23 mouse cellular contexts compared by ENCODE assay signal in the genomic region with DNA sequence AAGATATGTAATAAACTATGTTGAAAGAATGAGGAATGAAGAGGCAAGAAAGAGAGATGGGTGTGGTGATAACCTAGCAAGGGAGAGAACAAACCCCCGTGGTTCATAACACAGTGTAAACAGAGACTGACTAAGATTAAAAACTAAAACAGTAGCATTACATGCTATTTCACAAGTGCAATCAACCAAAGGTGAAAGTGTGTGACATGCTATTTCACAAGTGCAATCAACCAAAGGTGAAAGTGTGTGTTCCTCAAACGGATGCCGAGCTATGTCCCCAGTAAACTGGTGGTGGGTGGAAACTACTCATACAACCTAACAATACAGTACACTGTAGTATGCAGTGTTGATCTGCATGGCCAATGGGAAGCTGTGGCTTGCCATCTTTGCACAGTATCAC.
"Had no signal": no experiment of that assay in that cellular context is flagged by ENCODE, and none has a peak within 500 bp of the region (broad histone marks: within the 10 kb centered on the region; RNA-seq: fewer than 3 reads in every experiment).

No protein-coding gene starts in this region.

- H3K9me3 ChIP-seq: heart, embryonic 13.5 days; heart, embryonic 15.5 days; hindbrain, embryonic 13.5 days; hindbrain, embryonic 15.5 days; limb, embryonic 10.5 days; limb, embryonic 12.5 days had no signal

- H3K27me3 ChIP-seq: heart, embryonic 13.5 days; heart, embryonic 15.5 days; hindbrain, embryonic 13.5 days; hindbrain, embryonic 15.5 days; limb, embryonic 12.5 days had no signal

- H3K9ac ChIP-seq: heart, embryonic 13.5 days; heart, embryonic 15.5 days; hindbrain, embryonic 13.5 days; hindbrain, embryonic 15.5 days; limb, embryonic 12.5 days; liver, embryonic 14.5 days had no signal

- H3K36me3 ChIP-seq: heart, embryonic 13.5 days; heart, embryonic 15.5 days; limb, embryonic 10.5 days; limb, embryonic 12.5 days had no signal

- ATAC-seq: hindbrain, postnatal 0 days had no signal

- H3K4me3 ChIP-seq: heart, adult 2 months; heart, embryonic 13.5 days; heart, embryonic 15.5 days; hindbrain, embryonic 13.5 days; hindbrain, embryonic 15.5 days; layer of hippocampus, adult 2 months; left cerebral cortex, adult 2 months; limb, embryonic 10.5 days; limb, embryonic 12.5 days had no signal

- H3K4me2 ChIP-seq: heart, embryonic 11.5 days; heart, embryonic 13.5 days; heart, embryonic 15.5 days; hindbrain, embryonic 13.5 days; hindbrain, embryonic 15.5 days; limb, embryonic 12.5 days; liver, embryonic 11.5 days had no signal

- H3K4me1 ChIP-seq: heart, embryonic 15.5 days; hindbrain, embryonic 13.5 days; hindbrain, embryonic 15.5 days; limb, embryonic 10.5 days had no signal

- H3K27ac ChIP-seq: heart, adult 2 months; heart, embryonic 13.5 days; heart, embryonic 15.5 days; hindbrain, embryonic 13.5 days; hindbrain, embryonic 15.5 days; hindbrain, postnatal 0 days; layer of hippocampus, adult 2 months; left cerebral cortex, adult 2 months; limb, embryonic 10.5 days; limb, embryonic 12.5 days; liver, embryonic 14.5 days had no signal

- DNase-seq: gastrocnemius, postnatal 14 days; gastrocnemius, postnatal 36 days; heart, adult 11 months; heart, adult 2 months; heart, postnatal 14 days; heart, postnatal 36 days; kidney, adult 18-20 months; kidney, adult 8-10 months; kidney, postnatal 10 days; kidney, postnatal 25 days; kidney, postnatal 4 days had no signal
